ENCODE assay signal across 10 mouse cellular contexts in genomic region chr7:138431456-138431855, GRCm38 (mm10). TPM values are rescaled to one million over a fixed set of nuclear protein-coding genes. Genes with fewer than 3 reads are reported as not detected.
"Had no signal": no experiment of that assay in that cellular context is flagged by ENCODE, and none has a peak within 500 bp of the region (broad histone marks: within the 10 kb centered on the region; RNA-seq: fewer than 3 reads in every experiment).

No protein-coding gene starts in this region.

- H3K27me3 ChIP-seq: liver, embryonic 15.5 days; midbrain, embryonic 15.5 days had no signal

- H3K27ac ChIP-seq: limb, embryonic 10.5 days; liver, embryonic 15.5 days; midbrain, embryonic 15.5 days; stomach, postnatal 0 days had no signal

- H3K4me2 ChIP-seq: liver, embryonic 11.5 days; liver, embryonic 15.5 days; midbrain, embryonic 15.5 days had no signal

- H3K9ac ChIP-seq: liver, embryonic 15.5 days; midbrain, embryonic 15.5 days had no signal

- H3K36me3 ChIP-seq: limb, embryonic 10.5 days; liver, embryonic 15.5 days; midbrain, embryonic 15.5 days had no signal

- ATAC-seq: lung, postnatal 0 days; midbrain, embryonic 15.5 days had no signal

- H3K4me1 ChIP-seq: liver, embryonic 15.5 days; midbrain, embryonic 15.5 days had no signal

- H3K4me3 ChIP-seq: limb, embryonic 10.5 days; liver, embryonic 15.5 days; midbrain, embryonic 15.5 days had no signal

- H3K9me3 ChIP-seq: limb, embryonic 10.5 days; liver, embryonic 15.5 days; midbrain, embryonic 15.5 days had no signal

- DNase-seq: kidney, postnatal 25 days; lung, adult 2 months; lung, postnatal 36 days; thymus, postnatal 4 days had no signal

RNA-seq across cellular contexts. Expression of gene Tcerg1l, which starts 33.9 kb away (rescaled TPM):
- polyA plus RNA-seq: liver, embryonic 15.5 days had no signal
